Mouse (Mus musculus) granulocyte monocyte progenitor cell, adult 5-6 weeks (primary cell): ENCODE results near the gene Capg. TPM values are rescaled to one million over a fixed set of nuclear protein-coding genes. Genes with fewer than 3 reads are reported as not detected.
A peak's percentile ranks its signal among the peaks of the same experiment; 100 is the strongest.

ENCODE experiments used
- ATAC-seq: replicated peaks from 2 replicates; pipeline ENCODE4 v1.8.0; 2016; ENCODE audit warnings: mild to moderate bottlenecking, moderate TSS enrichment, inconsistent platforms; ENCODE audit not compliant: poor library complexity, severe bottlenecking
- total RNA-seq, 2 experiments: library from RNA; stranded (forward) in 1 of 2; stranded (reverse) in 1 of 2; fragments of 200-712, 200-1000 nt in 1 of 2; fragments of >200 nt in 1 of 2; fragmentation: Nextera tagmentation in 1 of 2; gene quantifications; 2 replicates each; pipeline ENCODE4 v1.2.3; 2014 to 2017

Gene Capg
- total RNA-seq (2014; fragmentation: Nextera tagmentation) (32.4 and 69.3 TPM in 2 replicates), total RNA-seq (2017) (52.4 and 56.6 TPM in 2 replicates)

- ATAC-seq, result peak; percentile 89
Observed at GRCm38 (mm10) chr6:72544283-72544987, at the start of gene Capg. Gene Capg (plus strand): TSS chr6:72544391.

GRCm38 (mm10) chr6:72498950-72499349, 45.2 kb upstream of the Capg start:
- ATAC-seq, result no peak

GRCm38 (mm10) chr6:72503309-72503708, 40.9 kb upstream of the Capg start:
- no peak for ATAC-seq

- no peak for ATAC-seq
Observed at GRCm38 (mm10) chr6:72503939-72504338, 40.3 kb upstream of the Capg start.

- ATAC-seq, result no peak
Observed at GRCm38 (mm10) chr6:72506104-72506503, 38.1 kb upstream of the Capg start.

- ATAC-seq, result no peak
Observed at GRCm38 (mm10) chr6:72508596-72508995, 35.6 kb upstream of the Capg start.

- no peak for ATAC-seq
Observed at GRCm38 (mm10) chr6:72509872-72510435, 34.2 kb upstream of the Capg start.

- ATAC-seq, result no peak
Observed at GRCm38 (mm10) chr6:72510686-72511421, 33.3 kb upstream of the Capg start.

- ATAC-seq, result peak; percentile 89
Observed at GRCm38 (mm10) chr6:72512386-72513070, 31.7 kb upstream of the Capg start.

GRCm38 (mm10) chr6:72513071-72513440, 31.1 kb upstream of the Capg start:
- no peak for ATAC-seq

GRCm38 (mm10) chr6:72515644-72516043, 28.5 kb upstream of the Capg start:
- no peak for ATAC-seq

- peak; percentile 31 for ATAC-seq
Observed at GRCm38 (mm10) chr6:72518842-72519241, 25.3 kb upstream of the Capg start.

GRCm38 (mm10) chr6:72519303-72519702, 24.9 kb upstream of the Capg start:
- ATAC-seq, result no peak

- no peak for ATAC-seq
Observed at GRCm38 (mm10) chr6:72519892-72520663, 24.1 kb upstream of the Capg start.

- ATAC-seq, result no peak
Observed at GRCm38 (mm10) chr6:72520904-72521303, 23.3 kb upstream of the Capg start.

- no peak for ATAC-seq
Observed at GRCm38 (mm10) chr6:72521607-72522006, 22.6 kb upstream of the Capg start, which contains the start of gene Sh2d6. Gene Sh2d6 (minus strand): TSS chr6:72521707.

GRCm38 (mm10) chr6:72522288-72522687, 21.9 kb upstream of the Capg start:
- peak; percentile 80 for ATAC-seq

GRCm38 (mm10) chr6:72523222-72523621, 21.0 kb upstream of the Capg start:
- ATAC-seq, result no peak

- no peak for ATAC-seq
Observed at GRCm38 (mm10) chr6:72524160-72524559, 20.0 kb upstream of the Capg start.

- no peak for ATAC-seq
Observed at GRCm38 (mm10) chr6:72527070-72527469, 17.1 kb upstream of the Capg start.
